Mouse (Mus musculus) lung, postnatal 0 days (tissue): ENCODE results near the gene Dyx1c1.

Source experiments
- CTCF ChIP-seq: IDR thresholded peaks from 2 replicates; pipeline ENCODE4 v1.5.1; 2016; ENCODE audit warnings: antibody characterized with exemption, mild to moderate bottlenecking
- EP300 ChIP-seq: IDR thresholded peaks from 2 replicates; pipeline ENCODE4 v1.6.1; 2016; ENCODE audit warnings: antibody characterized with exemption, mild to moderate bottlenecking, control low read depth

DNA sequence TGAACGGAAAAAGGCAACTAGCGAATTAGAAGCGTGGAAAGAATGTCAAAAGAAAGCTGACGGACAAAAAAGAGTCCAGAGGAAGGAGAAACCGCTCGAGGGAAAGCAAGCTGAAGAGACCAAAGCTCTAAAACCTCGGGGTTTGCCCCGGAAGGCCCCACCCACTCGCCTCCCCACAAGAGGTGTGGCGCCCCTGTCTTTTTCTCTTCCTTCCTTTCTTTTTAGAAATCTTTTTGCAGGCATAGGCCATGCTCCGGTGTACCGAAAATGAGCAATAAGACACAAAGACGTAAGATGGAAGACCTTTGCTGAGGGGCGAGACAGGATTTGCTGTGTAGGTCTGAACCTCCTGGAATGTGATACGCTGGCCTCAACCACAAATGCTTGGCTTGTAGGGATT is 3.4 kb downstream of the Dyx1c1 start:
- TF ChIP-seq CTCF: no peak
- TF ChIP-seq EP300: no peak
